Mouse (Mus musculus): ENCODE data around the gene Bcl2l2. TPM values are rescaled to one million over a fixed set of nuclear protein-coding genes. Genes with fewer than 3 reads are reported as not detected.

Bcl2l2 gene
- total and polyA plus RNA-seq, 2 experiments from 2014 or later = 3.7 to 23.1 TPM

DNA sequence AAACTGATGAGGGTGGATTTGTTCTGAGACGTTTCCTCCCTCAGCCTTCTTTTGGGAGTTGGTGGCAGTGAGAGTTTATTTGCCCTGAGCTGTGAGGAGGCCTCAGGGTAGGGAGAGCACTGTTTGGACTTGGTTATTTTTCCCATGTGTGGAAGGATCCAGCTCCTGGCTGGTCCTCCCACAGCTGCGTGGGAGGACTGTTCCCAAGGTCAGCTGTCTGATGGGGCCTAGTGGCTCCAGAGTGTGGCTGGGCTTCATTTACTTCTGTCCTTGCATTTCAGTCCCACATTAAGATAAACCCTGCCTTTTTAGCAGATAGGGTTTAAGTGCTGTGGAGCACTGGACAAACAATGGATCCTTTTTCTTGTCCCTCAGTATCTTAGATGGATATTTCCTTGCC lies 14.3 kb downstream of the Bcl2l2 start:
- Histone ChIP-seq H3K9ac (replicated peaks; ENCODE audit: low read length, poor library complexity, severe bottlenecking) (no peak overlapping the region), H3K4me1 (ENCODE audit: insufficient read depth, low read length) (no peaks in the 10 kb centered on the region), H3K9me3 (ENCODE audit: low read length) (no peaks in the 10 kb centered on the region), H3K36me3 (ENCODE audit: insufficient read depth, low read length) (peaks cover 15% of the 10 kb centered on the region), H3K4me2 (ENCODE audit: low read depth, low read length, poor library complexity, severe bottlenecking) (no peak overlapping the region), H3K27ac (ENCODE audit: low read depth, low read length) (no peak overlapping the region), H3K4me3 (ENCODE audit: low read depth, low read length) (no peak overlapping the region), H3K27me3 (ENCODE audit: insufficient read depth, low read length) (no peaks in the 10 kb centered on the region)
- WGBS = 64% methylated on average over 2 of the region's 2 CpGs
- TF ChIP-seq CTCF (IDR thresholded peaks at IDR 0.05) = no peak
- ATAC-seq (ENCODE audit: low FRiP score) (no peak), DNase-seq (ENCODE audit: low spot score) (no peak)

DNA sequence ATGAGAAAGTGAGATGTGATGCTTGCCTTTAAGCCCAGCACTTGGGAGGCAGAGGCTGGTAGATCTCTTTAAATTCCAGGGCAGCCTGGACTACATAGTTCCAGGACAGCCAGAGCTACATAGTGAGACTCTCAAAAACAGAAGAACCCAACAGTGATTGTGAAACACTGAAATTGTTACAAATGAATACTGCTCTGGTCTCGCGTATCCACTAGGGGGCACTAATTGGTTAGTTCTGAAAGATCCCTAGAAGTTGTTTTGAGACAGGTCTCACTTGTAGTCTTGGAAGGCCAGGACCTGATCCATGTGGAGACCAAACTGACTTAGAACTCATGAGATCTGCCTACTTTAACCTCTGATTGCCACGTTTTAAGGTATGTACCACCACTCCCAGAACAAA lies 17.2 kb downstream of the Bcl2l2 start:
- TF ChIP-seq CTCF (IDR thresholded peaks at IDR 0.05) = peak; percentile 88
- no peaks in the 10 kb centered on the region for H3K27me3 ChIP-seq (ENCODE audit: insufficient read depth, low read length)
- H3K9ac ChIP-seq (replicated peaks; ENCODE audit: low read length, poor library complexity, severe bottlenecking) = no peak overlapping the region
- H3K36me3 ChIP-seq (ENCODE audit: insufficient read depth, low read length) = peaks cover 24% of the 10 kb centered on the region
- peak; percentile 94 for DNase-seq (ENCODE audit: low spot score)
- H3K4me1 ChIP-seq (ENCODE audit: insufficient read depth, low read length) = no peaks in the 10 kb centered on the region
- 1% methylated on average over 3 of the region's 3 CpGs for WGBS
- peak; percentile 68 for ATAC-seq (ENCODE audit: low FRiP score)
- 0 out of 2 replicates have a peak overlapping the region, but pooled peaks have one; percentile 0 for H3K27ac ChIP-seq (ENCODE audit: low read depth, low read length)
- no peak overlapping the region for H3K4me3 ChIP-seq (ENCODE audit: low read depth, low read length)
- H3K9me3 ChIP-seq (ENCODE audit: low read length) = no peaks in the 10 kb centered on the region
- H3K4me2 ChIP-seq (ENCODE audit: low read depth, low read length, poor library complexity, severe bottlenecking) = no peak overlapping the region

DNA sequence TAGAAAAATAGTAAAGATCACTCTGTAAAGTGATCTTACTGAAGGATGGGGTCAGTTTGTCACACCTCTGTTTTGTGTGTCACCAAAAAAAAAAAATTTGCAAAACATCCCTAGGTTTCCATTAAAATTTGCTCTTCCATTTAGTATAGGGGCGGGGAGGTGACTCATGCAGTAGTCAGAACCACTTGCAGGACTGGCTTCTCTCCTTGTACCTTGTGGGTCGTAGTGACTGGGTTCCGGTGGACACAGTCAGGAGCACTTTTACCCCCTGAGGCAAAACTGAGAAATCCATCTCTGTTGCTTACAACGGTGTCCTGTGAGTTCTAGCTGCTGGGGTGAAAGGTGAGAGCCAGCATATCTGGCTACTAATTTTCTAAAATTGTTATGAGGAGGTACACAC lies 20.5 kb downstream of the Bcl2l2 start:
- TF ChIP-seq CTCF (IDR thresholded peaks at IDR 0.05) = no peak
- Histone ChIP-seq H3K4me1 (ENCODE audit: insufficient read depth, low read length) (no peaks in the 10 kb centered on the region), H3K27ac (ENCODE audit: low read depth, low read length) (no peak overlapping the region), H3K9me3 (ENCODE audit: low read length) (no peaks in the 10 kb centered on the region), H3K9ac (replicated peaks; ENCODE audit: low read length, poor library complexity, severe bottlenecking) (no peak overlapping the region), H3K36me3 (ENCODE audit: insufficient read depth, low read length) (peaks cover 31% of the 10 kb centered on the region), H3K4me2 (ENCODE audit: low read depth, low read length, poor library complexity, severe bottlenecking) (no peak overlapping the region), H3K27me3 (ENCODE audit: insufficient read depth, low read length) (no peaks in the 10 kb centered on the region), H3K4me3 (ENCODE audit: low read depth, low read length) (no peak overlapping the region)
- DNase-seq (ENCODE audit: low spot score) (no peak), ATAC-seq (ENCODE audit: low FRiP score) (no peak)
- 94% methylated on average over 4 of the region's 4 CpGs for WGBS

DNA sequence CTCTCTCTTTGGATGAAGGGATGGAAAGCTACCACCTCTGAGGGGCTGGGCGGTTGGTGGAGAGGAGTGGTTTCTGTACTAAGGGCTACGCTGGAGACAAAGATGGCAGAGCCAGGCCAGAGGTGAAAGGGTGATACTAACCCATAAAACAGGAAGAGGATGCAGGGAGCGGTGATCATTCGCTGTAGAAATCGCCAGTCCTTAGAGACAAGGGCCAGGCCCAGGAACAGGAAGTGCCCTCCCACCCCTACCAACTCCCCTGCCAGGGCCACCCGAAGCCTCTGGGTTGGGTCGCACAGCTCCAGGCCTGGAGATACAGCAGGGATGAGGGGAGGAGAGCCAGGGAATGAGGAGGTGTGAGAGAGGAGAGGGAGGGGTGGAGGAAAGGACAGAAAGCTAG lies 25.5 kb downstream of the Bcl2l2 start:
- Histone ChIP-seq H3K36me3 (ENCODE audit: insufficient read depth, low read length) (peaks cover 43% of the 10 kb centered on the region), H3K9me3 (ENCODE audit: low read length) (no peaks in the 10 kb centered on the region), H3K4me2 (ENCODE audit: low read depth, low read length, poor library complexity, severe bottlenecking) (no peak overlapping the region), H3K4me1 (ENCODE audit: insufficient read depth, low read length) (0 out of 2 replicates have a peak, but pooled peaks cover 3% of the 10 kb centered on the region), H3K27ac (ENCODE audit: low read depth, low read length) (no peak overlapping the region), H3K27me3 (ENCODE audit: insufficient read depth, low read length) (no peaks in the 10 kb centered on the region), H3K4me3 (ENCODE audit: low read depth, low read length) (no peak overlapping the region), H3K9ac (replicated peaks; ENCODE audit: low read length, poor library complexity, severe bottlenecking) (0 out of 2 replicates have a peak overlapping the region, but pooled peaks have one; percentile 13)
- WGBS = 87% methylated on average over 7 of the region's 7 CpGs
- ATAC-seq (ENCODE audit: low FRiP score) = no peak
- DNase-seq (ENCODE audit: low spot score) = no peak
- TF ChIP-seq CTCF (IDR thresholded peaks at IDR 0.05) = no peak

DNA sequence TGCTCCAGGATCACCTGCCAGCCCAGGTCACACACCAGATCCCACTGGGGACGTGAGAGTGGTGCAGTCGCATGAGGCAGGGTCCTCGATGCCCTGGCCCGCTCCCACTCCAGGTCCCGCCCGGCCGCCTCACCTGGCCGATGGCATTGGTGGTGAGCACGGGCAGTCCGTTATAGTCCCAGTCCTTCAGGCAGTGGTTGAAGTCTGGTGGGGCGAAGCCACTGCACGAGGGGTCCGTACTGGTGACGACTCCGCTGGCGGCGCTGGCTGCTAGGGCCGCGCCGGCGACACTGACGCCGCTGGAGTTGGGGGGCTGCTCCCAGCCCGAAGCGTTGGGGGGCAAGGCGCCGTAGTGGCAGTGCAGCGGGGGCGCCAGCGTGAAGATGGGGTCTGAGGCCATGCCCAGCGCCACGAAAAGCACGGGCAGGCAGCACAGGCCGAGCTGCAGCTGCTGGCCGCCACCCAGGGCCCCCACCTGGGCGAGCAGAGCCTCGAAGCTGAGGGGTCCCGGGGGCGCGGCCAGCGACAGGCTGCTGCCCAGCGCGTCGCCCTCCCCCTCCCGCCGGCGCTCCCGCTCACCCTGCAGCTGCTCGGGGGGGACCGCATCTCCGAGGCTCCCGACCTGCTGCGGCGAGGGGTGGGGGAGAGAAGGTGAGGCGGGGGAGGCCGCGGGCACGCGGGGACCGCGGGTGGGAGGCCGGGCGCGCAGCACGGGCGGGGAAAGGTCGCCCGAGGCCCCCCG lies 29.1 kb downstream of the Bcl2l2 start:
- 2% methylated on average over 31 of the region's 69 CpGs for WGBS
- peak overlapping the region; percentile 98 for H3K9ac ChIP-seq (replicated peaks; ENCODE audit: low read length, poor library complexity, severe bottlenecking)
- DNase-seq (ENCODE audit: low spot score) (peak; percentile 50), ATAC-seq (ENCODE audit: low FRiP score) (peak; percentile 78)
- no peaks in the 10 kb centered on the region for H3K27me3 ChIP-seq (ENCODE audit: insufficient read depth, low read length)
- H3K36me3 ChIP-seq (ENCODE audit: insufficient read depth, low read length) = peaks cover 30% of the 10 kb centered on the region
- H3K27ac ChIP-seq (ENCODE audit: low read depth, low read length) = peak overlapping the region; percentile 97
- no peak for TF ChIP-seq CTCF (IDR thresholded peaks at IDR 0.05)
- H3K9me3 ChIP-seq (ENCODE audit: low read length) = no peaks in the 10 kb centered on the region
- H3K4me3 ChIP-seq (ENCODE audit: low read depth, low read length) = peak overlapping the region; percentile 94
- 0 out of 2 replicates have a peak, but pooled peaks cover 4% of the 10 kb centered on the region for H3K4me1 ChIP-seq (ENCODE audit: insufficient read depth, low read length)
- H3K4me2 ChIP-seq (ENCODE audit: low read depth, low read length, poor library complexity, severe bottlenecking) = peak overlapping the region; percentile 96

DNA sequence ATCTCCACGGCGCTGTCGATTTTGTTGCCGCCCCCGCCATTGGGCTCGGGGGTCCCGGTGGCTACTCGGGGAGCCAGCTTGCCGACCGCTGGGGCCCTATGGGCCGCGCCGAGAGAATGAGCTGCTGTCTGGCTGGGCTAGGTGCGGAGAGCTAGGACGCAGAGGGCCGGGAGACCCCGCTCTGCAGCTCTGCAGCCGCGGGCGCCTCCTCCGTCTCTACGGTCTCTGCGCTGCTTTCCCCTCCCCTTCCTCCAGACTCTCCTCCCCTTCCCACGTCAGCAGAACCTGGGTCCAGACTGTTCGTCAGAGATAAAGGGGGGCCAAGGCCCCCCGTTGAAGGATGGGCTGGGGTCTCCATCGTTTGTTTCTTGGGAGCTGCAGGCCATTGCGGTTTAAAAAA lies 29.7 kb downstream of the Bcl2l2 start, which contains the start of gene Slc22a17:
Gene Slc22a17, minus strand, starts transcription at position 247 of the 400 bp plus-strand sequence.
- no peaks in the 10 kb centered on the region for H3K9me3 ChIP-seq (ENCODE audit: low read length)
- WGBS = under 1% methylated on average over 24 of the region's 28 CpGs
- DNase-seq (ENCODE audit: low spot score) (peak; percentile 94), ATAC-seq (ENCODE audit: low FRiP score) (peak; percentile 93)
- peak; percentile 21; the same call in 1 of the 2 replicates for TF ChIP-seq CTCF (IDR thresholded peaks at IDR 0.05)
- no peaks in the 10 kb centered on the region for H3K27me3 ChIP-seq (ENCODE audit: insufficient read depth, low read length)
- peak within 1 kb of the TSS; percentile 97 for H3K27ac ChIP-seq (ENCODE audit: low read depth, low read length)
- peak within 1 kb of the TSS; percentile 94 for H3K4me3 ChIP-seq (ENCODE audit: low read depth, low read length)
- peaks cover 24% of the 10 kb centered on the region for H3K36me3 ChIP-seq (ENCODE audit: insufficient read depth, low read length)
- peak within 1 kb of the TSS; percentile 96 for H3K4me2 ChIP-seq (ENCODE audit: low read depth, low read length, poor library complexity, severe bottlenecking)
- peak within 1 kb of the TSS; percentile 98 for H3K9ac ChIP-seq (replicated peaks; ENCODE audit: low read length, poor library complexity, severe bottlenecking)
- H3K4me1 ChIP-seq (ENCODE audit: insufficient read depth, low read length) = 0 out of 2 replicates have a peak, but pooled peaks cover 4% of the 10 kb centered on the region

Measured in midbrain, postnatal 0 days (tissue).